Mouse (Mus musculus) testis, adult 2 months (tissue): Measurements from ENCODE around the gene 9130230L23Rik.

Experiments
- CTCF ChIP-seq: fragments of 200-500 bp; IDR thresholded peaks from 2 replicates; pipeline ENCODE4 v1.5.1; 2012; ENCODE audit warnings: low read depth, mild to moderate bottlenecking, inconsistent platforms, low read length, moderate library complexity; ENCODE audit not compliant: control insufficient read depth, insufficient read depth, insufficient replicate concordance
- POLR2A ChIP-seq: fragments of 200-500 bp; IDR thresholded peaks from 2 replicates; pipeline ENCODE4 v1.6.1; 2012; ENCODE audit warnings: low read depth, mild to moderate bottlenecking, inconsistent platforms, low read length, moderate library complexity; ENCODE audit not compliant: control insufficient read depth

- TF ChIP-seq CTCF, result no peak
- no peak for TF ChIP-seq POLR2A
Observed at GRCm38 (mm10) chr5:66005041-66005678, 1.1 kb upstream of the 9130230L23Rik start.
